Mouse (Mus musculus) cerebellum, adult (tissue): ENCODE data around the gene Hist3h2ba.
A peak's percentile ranks its signal among the peaks of the same experiment; 100 is the strongest.

Source experiments
- ATAC-seq: cut with Nextera tagmentation; 2 replicates; pipeline ENCODE4 v1.9.2; 2017; ENCODE audit warnings: mild to moderate bottlenecking, moderate library complexity, mixed read lengths; ENCODE audit not compliant: insufficient number of reproducible peaks, low FRiP score, low TSS enrichment

The Hist3h2ba gene

DNA sequence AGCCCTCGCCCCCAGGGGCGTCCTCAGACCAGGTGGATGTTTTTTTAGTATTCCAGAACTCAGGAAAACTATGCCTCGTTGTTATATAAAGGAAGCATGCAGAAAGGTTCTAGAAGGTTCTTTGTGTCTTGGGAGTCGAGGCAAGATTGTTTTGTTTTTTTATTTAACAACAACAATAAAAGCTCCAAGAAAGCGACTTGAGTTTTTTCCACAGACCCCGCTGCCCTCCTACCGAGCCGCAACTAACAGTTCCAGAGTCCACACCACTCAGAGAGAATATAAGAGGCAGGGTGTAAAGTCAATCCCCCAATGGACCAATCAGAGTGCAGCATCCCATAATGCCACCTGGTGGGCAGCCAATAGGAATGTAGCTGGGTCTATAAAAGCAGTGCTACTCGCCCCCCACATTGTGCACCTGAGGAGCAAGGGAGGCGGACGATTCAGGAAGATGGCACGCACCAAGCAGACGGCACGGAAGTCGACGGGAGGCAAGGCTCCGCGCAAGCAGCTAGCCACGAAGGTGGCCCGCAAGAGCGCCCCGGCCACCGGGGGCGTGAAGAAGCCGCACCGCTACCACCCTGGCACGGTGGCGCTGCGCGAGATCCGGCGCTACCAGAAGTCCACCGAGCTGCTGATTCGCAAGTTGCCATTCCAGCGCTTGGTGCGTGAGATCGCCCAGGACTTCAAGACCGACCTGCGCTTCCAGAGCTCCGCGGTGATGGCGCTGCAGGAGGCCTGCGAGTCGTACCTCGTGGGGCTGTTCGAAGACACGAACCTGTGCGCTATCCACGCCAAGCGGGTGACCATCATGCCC is 12.9 kb downstream of the Hist3h2ba start:
- ATAC-seq, result no peak

DNA sequence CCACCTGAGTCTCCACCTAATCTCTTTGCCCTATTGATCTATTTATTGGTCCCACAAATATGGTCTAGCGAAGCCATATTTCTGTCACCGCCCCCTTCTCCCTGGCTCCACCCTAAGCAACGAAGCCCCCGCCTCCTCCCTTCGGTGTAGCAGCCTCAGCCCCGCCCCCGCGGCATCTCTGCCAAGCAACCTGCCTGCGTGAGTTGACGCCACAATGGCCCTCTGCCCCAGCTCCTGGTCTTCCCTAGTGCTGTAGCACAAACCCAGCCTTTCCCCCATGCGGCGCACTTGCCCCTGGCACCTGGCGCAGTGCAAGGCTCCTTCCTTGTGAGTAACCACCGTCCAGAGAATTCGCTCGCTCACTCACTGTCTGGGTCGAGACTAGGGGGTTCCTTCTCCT is 14.8 kb downstream of the Hist3h2ba start:
- no peak for ATAC-seq

DNA sequence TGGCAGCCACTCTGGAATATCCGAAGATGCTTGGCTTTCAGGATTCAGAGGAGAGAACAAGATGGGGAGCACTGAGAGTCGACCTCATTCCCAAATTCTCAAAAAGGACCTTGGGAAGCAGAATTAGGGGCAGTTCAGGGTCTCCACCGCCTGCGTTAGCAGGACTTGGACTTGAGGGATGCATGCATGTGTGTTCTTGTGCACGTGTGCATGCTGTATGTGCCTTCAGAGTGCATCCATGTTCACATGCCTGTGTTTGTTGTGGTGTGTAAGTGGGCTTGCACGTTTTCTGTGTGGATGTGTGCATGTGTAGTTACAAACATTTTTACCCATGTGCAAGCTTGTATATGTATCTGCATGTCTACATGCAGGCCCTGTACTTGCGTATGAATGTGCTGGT is 15.5 kb downstream of the Hist3h2ba start:
- no peak for ATAC-seq

DNA sequence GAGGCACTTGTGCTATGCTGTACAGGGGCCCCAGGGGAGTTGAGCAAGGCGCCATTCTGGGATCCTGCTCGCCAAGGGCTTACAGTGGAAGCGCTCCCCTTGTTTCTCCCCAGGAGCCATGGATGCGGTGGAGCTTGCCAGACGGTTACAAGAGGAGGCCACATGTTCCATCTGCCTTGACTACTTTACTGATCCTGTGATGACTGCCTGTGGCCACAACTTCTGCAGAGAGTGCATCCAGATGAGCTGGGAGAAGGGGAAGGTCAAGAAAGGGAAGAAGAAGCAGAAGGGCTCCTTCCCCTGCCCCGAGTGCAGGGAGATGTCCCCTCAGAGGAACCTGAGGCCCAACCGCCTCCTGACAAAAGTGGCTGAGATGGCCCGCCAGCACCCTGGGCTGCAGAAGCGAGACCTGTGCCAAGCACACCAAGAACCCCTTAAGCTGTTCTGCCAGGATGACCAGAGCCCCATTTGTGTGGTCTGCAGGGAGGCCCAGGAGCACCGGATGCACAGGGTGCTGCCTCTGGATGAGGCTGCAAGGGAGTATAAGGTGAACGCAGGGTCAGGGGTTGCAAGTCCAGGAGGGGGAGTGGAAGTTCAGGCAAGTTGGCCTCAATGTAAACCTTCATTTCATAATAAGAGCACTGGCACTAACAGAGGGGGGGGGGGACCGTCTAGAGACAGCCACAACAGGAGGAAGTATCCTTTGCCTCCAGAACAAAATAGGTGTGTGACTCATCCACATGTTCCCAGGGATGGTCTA is 16.5 kb downstream of the Hist3h2ba start:
- ATAC-seq, result no peak

DNA sequence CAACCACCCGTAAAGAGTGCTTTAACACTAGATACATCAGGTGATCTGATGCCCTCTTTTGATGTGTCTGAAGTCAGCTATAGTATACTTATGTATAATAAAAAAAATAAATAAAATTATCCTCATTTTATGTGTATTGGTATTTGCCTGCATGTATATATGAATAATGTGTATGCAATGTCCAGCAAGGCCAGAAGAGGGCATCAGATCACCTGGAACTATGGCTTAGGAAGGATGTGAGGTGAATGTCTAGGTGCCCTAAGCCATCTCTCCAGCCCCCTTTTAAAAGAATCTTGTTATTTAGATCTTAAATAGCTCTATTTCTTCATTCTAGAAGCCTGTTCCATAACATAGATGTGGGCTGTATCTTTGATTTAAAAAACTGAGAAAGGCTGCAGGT is 18.6 kb downstream of the Hist3h2ba start:
- no peak for ATAC-seq

DNA sequence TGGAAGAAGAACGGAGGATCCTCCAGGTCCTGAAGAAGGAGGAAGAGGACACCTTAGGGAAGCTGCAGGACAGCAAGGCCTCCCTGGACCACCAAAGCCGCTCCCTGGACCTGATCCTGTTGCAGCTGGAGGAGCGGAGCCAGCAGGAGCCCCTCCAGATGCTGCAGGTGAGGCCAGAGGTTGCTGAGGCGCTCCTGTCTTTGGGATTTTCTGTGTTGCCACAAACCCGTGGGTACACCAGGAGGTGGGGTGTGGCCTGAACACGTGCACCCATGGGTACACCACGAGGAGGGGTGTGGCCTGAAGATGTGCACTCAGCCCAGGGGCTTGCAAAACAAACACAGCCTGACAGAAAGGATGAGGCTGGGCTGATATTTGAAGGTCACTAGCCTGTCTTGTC is 19.8 kb downstream of the Hist3h2ba start:
- ATAC-seq, result no peak

DNA sequence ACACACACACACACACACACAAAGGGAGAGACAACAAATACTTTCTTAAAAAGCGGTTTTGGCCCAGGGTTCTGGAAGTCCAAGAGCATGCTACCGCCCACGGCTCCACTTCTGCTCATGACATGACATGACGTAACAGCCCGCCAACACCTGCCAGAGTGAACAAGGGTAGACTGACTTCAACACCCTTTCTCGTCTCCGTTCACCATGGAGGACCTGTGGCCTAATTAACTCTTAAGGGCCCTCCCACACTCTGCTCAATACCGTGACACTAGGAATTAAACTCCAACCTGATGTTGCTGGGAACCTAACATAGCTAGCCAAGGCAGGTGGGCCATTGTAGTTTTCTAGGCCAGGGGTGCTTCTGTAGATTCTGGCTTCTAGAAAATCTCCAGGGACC is 20.3 kb downstream of the Hist3h2ba start:
- ATAC-seq, result no peak

DNA sequence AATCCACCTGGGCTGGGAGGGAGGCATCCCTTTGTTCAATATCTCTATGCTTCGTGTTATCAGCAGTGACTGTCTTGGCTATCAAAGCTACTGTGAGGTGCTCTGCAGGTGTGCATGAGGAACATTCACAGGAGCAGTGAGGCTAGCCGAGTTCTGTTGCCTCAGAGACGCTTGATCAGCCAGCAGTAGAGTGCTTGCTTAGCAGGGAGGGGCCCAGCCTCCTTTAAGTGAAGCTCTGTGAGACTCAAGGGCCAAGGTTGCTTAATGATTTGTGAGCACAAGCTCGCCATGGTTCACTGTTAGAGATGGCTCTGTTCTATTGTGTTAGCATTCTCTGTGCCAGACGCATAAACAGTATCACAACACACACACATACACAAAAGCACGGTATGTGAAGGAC is 20.9 kb downstream of the Hist3h2ba start:
- no peak for ATAC-seq

DNA sequence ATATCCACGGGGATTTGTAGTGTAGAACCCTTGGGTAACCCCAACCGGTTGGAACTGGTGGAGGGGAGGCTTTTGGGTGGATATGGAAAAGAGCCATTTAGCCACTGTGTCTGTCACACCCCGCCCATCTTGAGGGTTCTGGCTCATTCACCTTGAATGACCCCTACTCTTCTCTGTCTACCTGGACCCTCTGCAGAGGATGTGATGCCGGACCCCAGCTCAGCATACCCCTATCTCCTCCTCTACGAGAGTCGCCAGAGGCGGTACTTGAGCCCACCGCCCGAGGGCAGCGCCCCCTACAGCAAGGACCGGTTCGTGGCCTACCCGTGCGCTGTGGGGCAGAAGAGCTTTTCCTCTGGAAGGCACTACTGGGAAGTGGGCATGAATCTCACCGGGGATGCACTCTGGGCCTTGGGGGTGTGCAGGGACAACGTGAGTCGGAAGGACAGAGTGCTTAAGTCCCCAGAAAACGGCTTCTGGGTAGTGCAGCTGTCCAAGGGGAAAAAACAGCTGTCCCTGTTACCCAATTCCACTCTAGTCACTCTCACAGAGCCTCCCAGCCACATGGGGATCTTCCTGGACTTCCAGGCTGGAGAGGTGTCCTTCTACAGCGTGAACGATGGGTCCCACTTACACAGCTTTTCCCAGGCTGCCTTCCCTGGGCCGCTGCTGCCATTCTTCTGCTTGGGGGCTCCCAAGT is 22.3 kb downstream of the Hist3h2ba start:
- no peak for ATAC-seq

DNA sequence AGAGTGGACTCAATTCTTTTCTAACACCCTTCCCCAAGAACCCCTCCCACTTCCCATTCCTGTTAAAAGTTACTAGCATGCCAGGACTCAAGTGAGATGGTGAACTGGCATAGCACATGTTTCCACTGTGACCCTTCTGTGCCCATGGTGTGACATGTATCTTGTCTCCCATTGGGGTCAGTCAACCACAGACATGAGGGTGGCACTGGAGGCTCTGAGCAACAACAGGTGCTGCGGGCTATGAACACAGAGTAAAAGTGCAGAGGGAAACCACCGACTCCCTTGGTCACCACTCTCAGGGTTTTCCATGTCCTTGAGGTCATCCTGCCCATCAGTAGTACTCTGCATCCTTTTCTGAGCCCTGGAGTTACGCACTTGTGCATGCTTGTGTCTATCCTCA is 23.1 kb downstream of the Hist3h2ba start:
- no peak for ATAC-seq

DNA sequence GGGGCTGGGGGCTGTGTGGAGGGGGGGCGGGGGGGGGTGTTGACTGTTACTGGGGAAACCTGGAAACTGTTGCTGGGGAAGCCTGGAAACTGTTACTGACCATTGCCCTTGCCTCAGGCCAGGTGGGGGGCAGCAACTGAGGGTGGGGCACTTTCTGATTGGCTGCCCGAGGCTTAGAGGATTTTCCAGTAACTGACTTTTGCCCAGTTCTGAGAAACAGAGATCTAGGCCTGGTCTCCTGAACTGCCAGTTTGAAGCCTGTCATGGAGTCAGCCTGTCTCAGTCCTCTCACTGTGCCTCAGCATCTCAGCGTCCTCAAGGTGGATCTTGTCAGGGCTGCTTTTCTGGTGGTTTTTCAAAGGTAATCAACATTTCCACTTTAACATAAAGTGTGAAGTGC is 25.7 kb downstream of the Hist3h2ba start:
- ATAC-seq, result no peak

DNA sequence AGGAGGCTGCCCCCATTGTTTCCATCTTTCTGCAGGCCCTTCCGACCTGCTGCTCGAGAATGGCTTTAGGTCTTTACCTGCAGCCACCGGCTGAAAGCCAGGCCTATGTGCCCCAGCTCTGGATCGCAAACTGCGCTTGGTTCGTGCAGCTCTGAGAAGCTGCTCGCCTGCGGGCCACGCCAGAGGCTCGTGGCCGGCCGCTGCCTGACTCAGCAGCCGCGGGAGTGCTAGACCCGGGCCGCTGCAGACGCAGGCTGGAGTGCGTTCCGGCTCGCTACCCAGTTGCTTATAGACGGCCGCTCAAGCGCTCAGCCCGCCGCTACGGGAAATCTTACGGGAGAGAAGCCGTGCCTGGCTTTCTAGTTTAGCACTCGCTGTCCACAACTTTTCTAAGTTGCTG is 28.4 kb downstream of the Hist3h2ba start:
- ATAC-seq, result no peak

DNA sequence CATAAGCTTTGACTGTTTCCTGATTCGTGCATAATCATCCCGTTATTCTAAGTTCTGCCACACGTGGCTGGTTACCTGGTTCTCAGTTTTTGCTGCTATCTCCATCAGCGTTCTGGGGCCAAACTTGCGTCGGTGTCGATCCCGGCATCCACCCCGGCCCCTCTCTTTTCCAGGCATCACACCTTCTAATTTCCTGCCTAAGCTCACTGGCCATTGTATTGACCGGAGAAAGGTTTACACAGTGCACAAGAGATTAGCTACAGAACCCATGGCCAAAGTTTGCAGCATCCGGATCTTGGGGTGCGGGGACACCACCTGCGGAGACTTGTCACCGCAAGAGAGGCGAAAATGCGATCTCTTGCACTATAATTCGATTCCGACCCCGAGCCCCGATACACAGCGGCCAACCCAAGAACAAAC is 28.9 kb downstream of the Hist3h2ba start:
- 0 out of 2 replicates have a peak, but pooled peaks have one; percentile 4 for ATAC-seq

DNA sequence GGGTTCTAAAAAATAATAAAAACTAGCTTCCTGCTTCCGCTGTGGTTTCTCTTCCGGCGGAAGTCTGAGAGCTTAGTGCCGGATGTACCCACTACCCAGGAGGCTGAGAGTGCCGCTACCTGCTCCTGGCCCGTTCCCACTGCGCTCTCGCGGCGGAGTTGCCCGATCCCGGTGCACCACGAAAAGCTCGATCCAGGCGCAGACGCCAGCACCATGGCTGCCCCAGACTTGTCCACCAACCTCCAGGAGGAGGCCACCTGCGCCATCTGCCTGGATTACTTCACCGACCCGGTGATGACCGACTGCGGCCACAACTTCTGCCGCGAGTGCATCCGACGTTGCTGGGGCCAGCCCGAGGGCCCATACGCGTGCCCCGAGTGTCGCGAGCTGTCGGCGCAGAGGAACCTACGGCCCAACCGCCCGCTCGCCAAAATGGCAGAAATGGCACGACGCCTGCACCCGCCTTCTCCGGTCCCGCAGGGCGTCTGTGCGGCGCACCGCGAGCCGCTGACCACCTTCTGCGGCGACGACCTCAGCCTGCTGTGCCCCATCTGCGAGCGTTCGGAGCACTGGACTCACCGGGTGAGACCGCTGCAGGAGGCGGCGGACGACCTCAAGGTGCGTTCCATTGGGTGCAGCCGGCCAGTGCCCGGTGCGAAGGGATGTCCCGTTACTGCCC is 29.4 kb downstream of the Hist3h2ba start, which contains the start of gene Trim11:
Gene Trim11, plus strand, starts transcription at position 67 of the 679 bp plus-strand sequence.
- peak; percentile 60; the same call in 1 of the 2 replicates for ATAC-seq

DNA sequence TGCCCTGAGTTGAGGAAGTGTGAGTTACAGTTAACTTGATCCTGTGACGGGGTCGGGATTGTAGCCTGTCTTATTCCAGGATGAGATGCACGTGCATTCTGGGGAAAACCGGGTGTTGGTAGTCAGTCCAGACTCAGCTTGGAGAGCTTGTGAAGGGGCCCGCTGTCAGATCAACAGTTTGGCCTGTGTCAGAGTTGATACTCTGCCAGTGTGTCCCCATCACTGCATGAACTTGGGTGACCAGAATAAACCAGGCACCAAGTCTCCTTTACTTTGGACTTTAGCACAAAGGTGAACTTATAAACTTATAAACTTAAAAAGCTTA is 29.9 kb downstream of the Hist3h2ba start:
- ATAC-seq, result no peak

DNA sequence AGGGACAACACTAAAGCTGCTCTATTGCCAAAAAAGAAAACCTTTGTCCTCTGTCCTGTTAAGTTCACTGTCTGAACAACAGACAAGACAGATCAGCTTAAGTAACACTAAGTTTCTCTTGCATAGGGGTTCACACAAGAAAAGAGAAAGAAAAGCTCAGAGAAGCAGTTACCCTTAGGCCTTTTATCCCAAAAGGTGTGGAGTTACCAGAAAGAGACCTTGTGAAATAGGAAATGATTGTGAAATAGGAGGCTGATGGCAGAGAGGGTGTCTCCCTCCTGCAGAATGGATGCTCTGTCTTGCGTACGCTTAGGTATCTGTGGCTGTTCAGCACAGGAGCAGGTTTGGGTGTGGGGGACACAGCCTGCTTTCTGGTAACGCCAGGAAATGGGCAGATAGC is 30.5 kb downstream of the Hist3h2ba start:
- no peak for ATAC-seq

DNA sequence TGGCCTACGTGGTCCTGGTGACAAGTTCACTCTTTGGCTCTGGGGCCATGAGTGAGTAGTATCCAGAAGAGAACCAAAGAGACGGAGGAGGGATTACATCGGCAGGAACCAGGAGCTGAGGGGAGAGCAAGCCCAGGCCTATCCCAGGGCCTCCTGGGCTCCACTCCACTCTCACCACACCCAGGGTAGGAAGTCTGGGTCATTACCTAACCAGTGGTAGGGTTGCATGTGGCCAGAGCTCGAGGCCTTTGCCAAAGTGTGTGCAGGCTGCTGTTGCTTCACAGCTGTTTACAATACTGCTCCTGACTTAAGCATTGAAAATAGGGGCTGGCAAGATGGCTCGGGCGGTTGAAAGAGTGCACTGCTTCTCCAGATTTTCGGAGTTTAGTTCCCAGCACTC is 30.9 kb downstream of the Hist3h2ba start:
- ATAC-seq, result no peak

DNA sequence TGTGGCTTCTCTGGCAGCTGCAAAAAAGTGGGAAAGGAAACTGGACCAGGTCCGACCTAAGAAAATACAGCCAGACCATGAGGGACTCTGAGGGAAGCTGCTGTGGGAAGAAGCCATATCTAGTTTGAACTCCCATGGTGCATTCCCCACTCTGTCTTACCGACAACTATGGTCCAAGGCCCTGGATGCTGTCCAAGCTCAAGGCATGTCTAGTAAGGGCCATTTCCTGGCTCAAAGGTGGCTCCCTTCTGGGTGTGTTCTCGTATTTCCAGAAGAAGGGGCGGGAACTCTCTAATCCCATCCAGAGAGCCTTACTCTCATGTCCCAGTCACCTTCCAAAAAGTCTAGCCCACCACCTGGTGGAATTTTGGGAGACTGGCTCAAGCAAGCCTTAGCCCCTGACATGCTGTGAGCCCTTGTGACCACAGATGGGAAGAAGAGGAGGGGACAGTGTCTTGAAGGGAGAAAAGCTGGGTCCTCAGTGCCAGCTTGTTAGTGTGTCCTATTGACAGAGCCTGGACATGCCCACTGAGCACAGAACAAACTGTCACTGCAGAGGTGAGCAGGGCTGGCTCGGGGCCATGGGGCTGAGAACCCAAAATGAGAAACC is 31.8 kb downstream of the Hist3h2ba start:
- ATAC-seq, result no peak

DNA sequence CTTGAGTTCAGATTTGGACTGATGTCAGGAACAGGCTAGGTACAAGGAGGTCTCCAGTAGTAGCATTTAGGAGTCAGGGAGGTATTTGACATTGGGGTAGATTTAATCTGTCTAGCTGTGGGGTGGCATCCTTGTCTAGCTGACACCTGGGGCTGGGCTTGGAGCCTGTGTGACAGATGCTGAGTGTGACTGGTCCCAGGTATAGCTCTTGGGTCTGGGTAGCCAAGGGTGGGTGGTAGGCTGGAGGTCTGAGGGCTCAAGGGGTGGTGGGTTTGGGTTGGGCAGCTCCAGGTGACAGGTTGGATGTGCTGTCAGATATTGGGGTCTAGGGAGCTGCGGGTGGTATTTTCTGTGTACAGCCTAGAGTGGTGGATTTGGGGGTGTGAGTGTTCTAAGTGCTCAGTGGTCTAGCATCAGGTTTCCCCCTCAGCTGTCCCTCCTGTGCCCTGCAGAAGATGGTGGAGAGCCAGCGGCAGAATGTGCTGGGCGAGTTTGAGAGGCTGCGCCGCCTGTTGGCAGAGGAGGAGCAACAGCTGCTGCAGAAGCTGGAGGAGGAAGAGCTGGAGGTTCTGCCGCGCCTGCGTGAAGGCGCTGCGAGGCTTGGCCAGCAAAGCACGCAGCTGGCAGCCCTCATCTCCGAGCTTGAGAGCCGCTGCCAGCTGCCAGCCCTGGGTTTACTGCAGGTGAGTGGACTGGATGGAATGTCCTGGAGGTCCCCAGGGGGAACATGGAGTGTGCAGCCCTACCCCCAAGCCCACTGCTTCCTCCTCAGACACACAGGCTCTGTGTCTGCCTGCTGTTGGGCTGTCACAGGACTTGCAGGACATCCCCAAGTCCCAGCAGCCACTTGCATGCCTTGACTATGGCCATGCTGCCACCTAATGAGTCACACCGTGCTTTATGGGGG is 33.1 kb downstream of the Hist3h2ba start:
- no peak for ATAC-seq
